Mouse (Mus musculus): ENCODE results near the gene Sec24d.

DNA sequence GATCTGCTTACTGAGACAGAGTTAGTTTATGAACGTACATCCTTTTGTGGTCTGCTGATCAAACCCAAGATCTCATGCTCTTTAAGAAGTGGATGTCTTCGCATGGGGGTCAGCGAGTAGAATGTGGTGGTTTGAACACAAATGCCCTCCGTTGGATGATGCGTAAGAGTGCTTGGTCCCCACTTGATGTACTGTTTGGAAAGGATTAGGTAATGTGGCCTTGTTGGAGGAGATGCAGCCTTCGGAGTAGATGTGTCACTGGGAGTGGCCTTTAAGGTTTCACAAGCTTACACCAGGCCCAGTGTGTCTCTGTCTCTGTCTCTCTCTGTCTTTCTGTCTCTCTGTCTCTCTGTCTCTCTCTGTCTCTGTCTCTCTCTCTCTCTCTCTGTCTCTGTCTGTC is 40.2 kb downstream of the Sec24d start:
- no peak for TF ChIP-seq CTCF (IDR thresholded peaks at IDR 0.05; ENCODE audit: borderline replicate concordance, control insufficient read depth, extremely low read depth, insufficient read depth, low read length, poor library complexity)
- no peak for TF ChIP-seq POLR2A (IDR thresholded peaks at IDR 0.05; ENCODE audit: control insufficient read depth, extremely low read depth, insufficient read depth, low read length, poor library complexity)
